Mouse (Mus musculus) heart, embryonic 10.5 days (tissue): ENCODE measurements around the gene Naaladl2. TPM values are rescaled to one million over a fixed set of nuclear protein-coding genes. Genes with fewer than 3 reads are reported as not detected.

Experiments
- DNase-seq: peaks from one replicate; pipeline ENCODE4 v3.0.0-alpha.2; 2017; ENCODE audit warnings: low spot score
- H3K27ac ChIP-seq: fragments of 300-500 bp; sonication (generic); 2 replicates; pipeline ENCODE4 v1.5.1; 2016; ENCODE audit warnings: mild to moderate bottlenecking
- H3K27me3 ChIP-seq: fragments of 300-500 bp; sonication (generic); 2 replicates; pipeline ENCODE4 v1.6.1; 2016; ENCODE audit warnings: mild to moderate bottlenecking; ENCODE audit not compliant: poor library complexity, insufficient read depth, severe bottlenecking
- H3K36me3 ChIP-seq: fragments of 300-500 bp; sonication (generic); 2 replicates; pipeline ENCODE4 v1.6.1; 2016; ENCODE audit warnings: mild to moderate bottlenecking, moderate library complexity
- H3K4me1 ChIP-seq: fragments of 300-500 bp; sonication (generic); 2 replicates; pipeline ENCODE4 v1.6.1; 2016; ENCODE audit warnings: mild to moderate bottlenecking
- H3K4me3 ChIP-seq: fragments of 300-500 bp; sonication (generic); 2 replicates; pipeline ENCODE4 v1.5.1; 2016; ENCODE audit warnings: mild to moderate bottlenecking, moderate library complexity
- H3K9me3 ChIP-seq: fragments of 300-500 bp; sonication (generic); 2 replicates; pipeline ENCODE4 v1.6.1; 2016; ENCODE audit warnings: mild to moderate bottlenecking, moderate library complexity
- WGBS: fragments of 180-500 bp; shearing (Covaris S2); methylation state at CpG from one replicate; pipeline ENCODE4 v1.1.7; 2016; 5-methylcytosine and 5-hydroxymethylcytosine counted together
- polyA plus RNA-seq: library from polyadenylated mRNA; unstranded; fragments of >200 nt; fragmentation: Nextera tagmentation; extraction: Ambion mirVana; gene quantifications from 2 replicates; pipeline ENCODE4 v1.2.1, GENCODE M21; 2016

Naaladl2 gene
- polyA plus RNA-seq, 1 experiment from 2014 or later, result 1.8 TPM

DNA sequence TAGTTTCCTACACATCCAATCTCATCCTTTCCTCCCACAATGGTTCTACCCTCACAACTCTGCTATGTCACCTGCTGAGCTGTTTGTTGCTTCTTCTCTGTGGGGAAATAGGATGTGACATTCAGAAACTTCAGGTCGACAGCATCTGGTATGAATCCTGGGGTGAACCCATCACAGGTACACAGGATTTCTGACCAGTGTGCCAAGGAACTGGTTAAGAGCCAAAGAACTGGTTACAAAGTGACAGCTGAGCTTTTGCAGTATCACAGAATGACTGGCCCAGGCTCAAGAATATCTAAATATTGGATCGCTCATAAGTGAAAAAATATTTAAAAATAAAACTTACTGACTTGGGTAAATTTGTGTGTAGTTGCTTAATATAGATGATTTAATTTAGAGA lies 548.6 kb downstream of the Naaladl2 start:
- no peak for DNase-seq
- Histone ChIP-seq H3K36me3 (no peaks in the 10 kb centered on the region), H3K27ac (no peak overlapping the region), H3K9me3 (no peaks in the 10 kb centered on the region), H3K4me1 (no peaks in the 10 kb centered on the region), H3K27me3 (no peaks in the 10 kb centered on the region), H3K4me3 (no peak overlapping the region)
- WGBS, result 66% methylated on average over 2 of the region's 2 CpGs

DNA sequence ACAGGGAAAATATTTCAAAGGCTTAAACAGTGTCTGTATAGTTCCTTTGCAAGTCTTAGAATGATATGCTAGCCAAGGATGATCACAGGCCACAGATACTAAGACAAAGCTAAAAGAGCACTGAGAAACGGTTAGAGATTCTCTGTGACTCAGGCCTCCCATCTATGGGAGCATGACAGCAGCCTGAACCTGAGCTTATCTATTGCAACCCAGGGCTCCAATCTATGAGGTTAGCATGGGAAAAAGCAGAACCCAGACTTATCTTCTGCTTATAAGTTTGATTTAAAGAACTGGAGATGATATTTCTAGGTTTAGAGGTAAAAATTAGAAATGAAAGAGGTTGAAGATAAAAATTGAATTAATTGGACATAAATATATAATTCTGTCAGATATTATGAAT lies 587.4 kb downstream of the Naaladl2 start:
- Histone ChIP-seq H3K36me3 (no peaks in the 10 kb centered on the region), H3K9me3 (no peaks in the 10 kb centered on the region), H3K4me3 (no peak overlapping the region), H3K27me3 (no peaks in the 10 kb centered on the region), H3K27ac (no peak overlapping the region), H3K4me1 (no peaks in the 10 kb centered on the region)
- WGBS, result 66% methylated on average over 1 of the region's 1 CpGs
- no peak for DNase-seq

DNA sequence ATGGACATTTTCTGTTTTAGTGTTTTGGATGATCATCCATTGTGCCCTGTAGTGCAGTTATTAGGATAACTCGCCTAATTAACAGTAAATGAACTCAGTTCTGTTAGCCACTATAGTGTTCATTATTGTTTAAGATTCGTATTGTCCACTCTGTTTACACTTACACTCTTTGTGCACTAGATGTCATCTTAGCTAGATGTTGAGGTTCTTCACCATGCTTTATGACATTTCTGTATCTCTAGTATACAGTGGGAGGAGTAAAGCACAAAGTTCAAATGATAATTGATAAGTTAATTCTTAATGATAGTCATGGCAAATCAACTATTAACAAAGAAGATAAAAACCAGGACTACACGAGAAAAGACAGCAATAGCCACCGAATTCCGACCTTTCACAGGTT lies 590.4 kb downstream of the Naaladl2 start:
- H3K4me1 ChIP-seq, result no peaks in the 10 kb centered on the region
- no peak overlapping the region for H3K27ac ChIP-seq
- 77% methylated on average over 5 of the region's 5 CpGs for WGBS
- H3K4me3 ChIP-seq, result no peak overlapping the region
- no peaks in the 10 kb centered on the region for H3K27me3 ChIP-seq
- DNase-seq, result no peak
- no peaks in the 10 kb centered on the region for H3K36me3 ChIP-seq
- no peaks in the 10 kb centered on the region for H3K9me3 ChIP-seq

DNA sequence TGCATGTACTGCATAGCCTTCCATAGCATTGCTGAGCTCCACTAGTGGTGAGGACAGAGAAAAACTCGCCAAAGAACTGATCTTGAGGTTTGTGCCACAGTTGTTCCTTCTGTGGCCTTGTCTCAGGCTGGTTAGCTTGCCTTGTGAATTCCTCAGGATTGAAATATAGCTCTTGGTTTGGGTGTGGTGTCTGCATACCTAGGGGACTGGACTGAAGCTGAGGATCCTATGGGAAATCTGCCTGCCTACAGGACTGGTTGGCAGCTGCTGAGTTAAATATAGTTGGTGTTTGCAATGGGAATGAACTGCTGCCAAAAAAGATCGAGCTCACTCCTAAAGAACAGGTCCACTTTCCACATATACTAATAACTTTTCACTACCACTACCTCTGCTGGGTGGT lies 591.4 kb downstream of the Naaladl2 start:
- 77% methylated on average over 2 of the region's 2 CpGs for WGBS

DNA sequence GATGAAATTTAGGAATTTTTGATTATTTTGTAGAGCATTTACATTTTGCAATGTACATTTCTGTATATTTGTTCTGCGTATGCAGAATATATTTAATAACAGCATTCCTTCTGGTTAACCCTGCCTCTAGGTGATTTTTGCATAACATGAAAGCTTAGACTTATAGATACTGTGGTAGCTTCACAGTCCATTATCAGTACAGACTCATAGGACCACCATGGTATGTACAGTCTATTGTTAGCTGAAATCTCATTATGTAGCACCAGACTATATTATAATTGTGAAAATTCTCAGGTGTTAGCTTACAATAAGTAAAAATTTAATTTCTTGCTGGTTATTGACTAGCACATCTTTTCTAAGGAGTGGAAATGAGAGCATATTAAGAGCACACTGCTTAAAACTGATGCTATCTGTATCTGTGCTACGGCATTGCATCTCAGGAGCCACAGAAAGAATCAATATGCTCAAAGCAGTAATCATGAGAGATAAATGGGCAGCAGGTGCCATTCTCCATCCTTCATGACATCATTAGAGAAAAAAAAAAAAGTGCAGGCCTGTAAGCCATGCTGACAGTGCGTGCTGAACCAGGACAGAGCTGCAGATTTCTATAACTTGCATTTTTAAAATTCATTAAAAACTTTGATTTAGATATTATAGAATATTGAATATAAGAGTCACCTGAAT lies 610.1 kb downstream of the Naaladl2 start:
- no peaks in the 10 kb centered on the region for H3K9me3 ChIP-seq
- no peaks in the 10 kb centered on the region for H3K36me3 ChIP-seq
- WGBS, result 89% methylated on average over 3 of the region's 3 CpGs
- H3K4me3 ChIP-seq, result no peak overlapping the region
- no peak overlapping the region for H3K27ac ChIP-seq
- H3K27me3 ChIP-seq, result no peaks in the 10 kb centered on the region
- no peaks in the 10 kb centered on the region for H3K4me1 ChIP-seq
- no peak for DNase-seq

More for the DNA sequence above, 591.4 kb downstream of the Naaladl2 start:
- DNase-seq, result no peak
- Histone ChIP-seq H3K4me1 (no peaks in the 10 kb centered on the region), H3K9me3 (no peaks in the 10 kb centered on the region), H3K36me3 (no peaks in the 10 kb centered on the region), H3K4me3 (no peak overlapping the region), H3K27me3 (no peaks in the 10 kb centered on the region), H3K27ac (no peak overlapping the region)

DNA sequence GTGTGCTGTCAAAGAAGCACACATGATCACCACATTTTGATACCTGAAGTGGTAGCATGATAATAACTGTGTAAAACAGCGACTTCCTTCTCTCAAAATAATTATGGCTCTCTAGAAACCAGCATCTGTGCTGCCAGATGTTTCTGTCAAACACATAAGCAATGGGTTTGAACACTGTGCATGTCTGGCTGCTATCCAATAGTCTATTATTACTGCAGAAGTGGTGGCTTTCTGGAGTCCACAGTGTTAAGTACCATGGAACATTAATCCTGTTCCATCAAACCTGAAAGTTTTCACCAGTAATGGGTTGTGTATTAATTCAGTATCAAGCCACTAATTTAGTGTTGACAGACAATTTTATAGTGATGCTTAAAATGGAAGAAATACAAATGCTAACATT lies 629.1 kb downstream of the Naaladl2 start:
- Histone ChIP-seq H3K9me3 (no peaks in the 10 kb centered on the region), H3K4me1 (no peaks in the 10 kb centered on the region), H3K27me3 (no peaks in the 10 kb centered on the region), H3K36me3 (no peaks in the 10 kb centered on the region), H3K27ac (no peak overlapping the region), H3K4me3 (no peak overlapping the region)
- DNase-seq, result no peak
- WGBS, result 57% methylated on average over 1 of the region's 1 CpGs

DNA sequence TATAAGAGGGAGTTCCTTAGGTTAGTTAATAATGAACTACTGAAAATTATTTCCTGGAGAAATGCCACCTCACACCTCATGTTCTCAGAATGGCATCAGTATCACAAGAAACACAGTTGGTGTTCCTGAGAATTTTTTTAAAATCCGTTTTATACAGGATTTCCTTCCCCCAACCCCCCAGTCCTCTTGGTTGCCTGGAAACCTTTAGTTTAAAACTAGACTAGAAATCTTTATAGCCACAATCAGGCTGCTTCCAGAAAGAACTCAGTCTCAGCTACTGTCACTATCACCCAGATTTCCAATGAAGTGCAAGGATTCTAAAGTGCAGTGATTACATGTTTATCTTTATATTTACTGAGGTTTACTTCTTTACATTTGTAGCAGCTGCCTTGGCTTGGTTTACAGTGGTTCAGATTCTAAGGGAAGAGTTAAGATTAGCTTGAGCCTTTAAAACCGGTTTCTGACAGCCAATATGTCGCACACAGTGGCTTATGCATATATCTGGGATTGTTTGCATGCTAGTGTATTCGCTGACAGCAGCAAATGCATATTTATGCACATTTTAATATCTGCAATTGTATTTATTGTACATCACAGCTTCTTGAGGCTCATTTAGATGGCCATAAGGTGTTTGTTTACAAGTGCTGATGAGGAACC lies 657.5 kb downstream of the Naaladl2 start:
- H3K4me1 ChIP-seq, result no peaks in the 10 kb centered on the region
- no peak for DNase-seq
- H3K4me3 ChIP-seq, result no peak overlapping the region
- no peaks in the 10 kb centered on the region for H3K27me3 ChIP-seq
- 64% methylated on average over 4 of the region's 4 CpGs for WGBS
- H3K27ac ChIP-seq, result no peak overlapping the region
- no peaks in the 10 kb centered on the region for H3K9me3 ChIP-seq
- H3K36me3 ChIP-seq, result no peaks in the 10 kb centered on the region

DNA sequence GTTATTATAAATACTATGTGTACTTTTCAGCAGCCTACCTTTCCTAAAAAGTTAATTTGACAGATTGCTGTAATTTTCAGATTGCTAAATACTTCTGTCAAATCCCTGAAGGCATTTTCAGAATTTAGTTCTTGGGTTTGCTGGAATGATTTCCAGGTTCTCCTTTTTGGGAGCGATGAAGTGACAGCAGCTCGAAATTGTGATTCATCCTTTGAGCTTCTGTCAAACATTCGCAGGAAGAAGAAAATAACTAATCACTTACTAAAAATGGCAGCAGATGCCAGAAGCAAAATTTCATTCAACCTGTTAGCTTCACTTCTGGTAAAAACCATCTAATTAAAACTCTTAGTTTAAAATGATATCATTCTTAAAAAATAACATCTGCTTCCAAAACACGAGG lies 680.1 kb downstream of the Naaladl2 start:
- H3K27ac ChIP-seq, result no peak overlapping the region
- no peaks in the 10 kb centered on the region for H3K9me3 ChIP-seq
- no peak overlapping the region for H3K4me3 ChIP-seq
- H3K4me1 ChIP-seq, result no peaks in the 10 kb centered on the region
- WGBS, result 86% methylated on average over 4 of the region's 4 CpGs
- H3K27me3 ChIP-seq, result no peaks in the 10 kb centered on the region
- H3K36me3 ChIP-seq, result no peaks in the 10 kb centered on the region
- no peak for DNase-seq

DNA sequence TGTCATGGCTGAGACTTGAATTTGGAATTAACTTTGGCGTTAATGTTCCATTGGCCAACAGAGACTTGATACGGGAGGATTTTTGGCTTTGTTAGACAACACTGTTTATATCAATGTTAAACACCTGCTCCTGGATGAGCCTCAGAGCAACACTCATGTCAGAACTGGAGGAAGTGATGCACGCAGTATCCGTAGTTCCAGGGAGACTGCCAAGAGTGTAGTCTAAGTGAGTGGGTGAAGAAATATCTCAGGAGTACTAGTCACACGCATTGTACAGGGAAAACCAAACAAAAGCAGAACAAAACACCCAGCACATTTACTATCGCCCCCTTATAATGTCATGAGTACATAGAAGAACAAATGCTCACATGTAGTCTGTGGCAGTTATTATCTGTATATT lies 703.4 kb downstream of the Naaladl2 start:
- 82% methylated on average over 6 of the region's 6 CpGs for WGBS
- H3K4me1 ChIP-seq, result no peaks in the 10 kb centered on the region
- no peak for DNase-seq

DNA sequence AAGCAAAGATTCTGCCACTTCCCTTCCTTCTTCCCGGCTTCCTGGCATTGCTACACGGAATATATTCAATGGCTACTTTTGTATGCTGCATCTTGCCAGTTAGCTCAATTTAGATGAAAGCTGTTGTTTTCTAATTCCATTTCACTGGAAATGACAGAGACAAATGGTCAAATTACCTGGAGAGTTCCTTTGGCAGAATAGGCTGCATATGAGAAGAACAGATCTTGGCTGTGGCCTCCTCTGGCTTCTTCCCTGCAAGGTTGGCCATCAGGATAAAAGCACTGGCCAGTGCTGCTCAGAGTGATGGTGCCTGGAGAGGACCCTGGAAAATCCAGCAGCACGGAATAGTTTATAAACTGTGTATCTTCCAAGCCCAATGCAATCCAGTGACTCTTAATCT lies 711.3 kb downstream of the Naaladl2 start:
- H3K4me1 ChIP-seq, result no peaks in the 10 kb centered on the region
- H3K36me3 ChIP-seq, result no peaks in the 10 kb centered on the region
- no peaks in the 10 kb centered on the region for H3K9me3 ChIP-seq
- H3K27ac ChIP-seq, result no peak overlapping the region
- DNase-seq, result no peak
- 74% methylated on average over 3 of the region's 3 CpGs for WGBS
- H3K4me3 ChIP-seq, result no peak overlapping the region
- H3K27me3 ChIP-seq, result no peaks in the 10 kb centered on the region

More for the DNA sequence above, 703.4 kb downstream of the Naaladl2 start:
- H3K27ac ChIP-seq, result no peak overlapping the region
- H3K27me3 ChIP-seq, result no peaks in the 10 kb centered on the region
- H3K9me3 ChIP-seq, result no peaks in the 10 kb centered on the region
- no peaks in the 10 kb centered on the region for H3K36me3 ChIP-seq
- no peak overlapping the region for H3K4me3 ChIP-seq

DNA sequence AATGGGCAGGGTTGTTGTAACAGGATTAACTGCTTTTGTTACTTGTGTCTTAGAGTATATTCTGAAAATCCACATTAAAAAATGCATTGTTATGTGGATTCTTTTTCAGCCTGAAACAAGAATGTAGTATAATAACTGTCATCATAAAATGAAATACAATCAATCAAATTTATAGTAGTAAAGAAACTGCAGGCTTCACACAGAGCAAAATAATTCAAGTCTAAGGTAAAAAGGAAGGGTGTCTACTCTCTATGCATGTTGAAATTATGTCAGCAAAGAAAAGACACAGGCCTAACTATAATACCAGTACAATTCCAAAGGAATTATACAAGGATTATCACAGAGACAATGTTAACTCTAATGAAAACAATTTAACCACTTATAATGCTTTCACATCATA lies 752.3 kb downstream of the Naaladl2 start:
- DNase-seq, result no peak
- Histone ChIP-seq H3K9me3 (no peaks in the 10 kb centered on the region), H3K27me3 (no peaks in the 10 kb centered on the region), H3K36me3 (no peaks in the 10 kb centered on the region), H3K4me1 (no peaks in the 10 kb centered on the region), H3K27ac (no peak overlapping the region), H3K4me3 (no peak overlapping the region)

DNA sequence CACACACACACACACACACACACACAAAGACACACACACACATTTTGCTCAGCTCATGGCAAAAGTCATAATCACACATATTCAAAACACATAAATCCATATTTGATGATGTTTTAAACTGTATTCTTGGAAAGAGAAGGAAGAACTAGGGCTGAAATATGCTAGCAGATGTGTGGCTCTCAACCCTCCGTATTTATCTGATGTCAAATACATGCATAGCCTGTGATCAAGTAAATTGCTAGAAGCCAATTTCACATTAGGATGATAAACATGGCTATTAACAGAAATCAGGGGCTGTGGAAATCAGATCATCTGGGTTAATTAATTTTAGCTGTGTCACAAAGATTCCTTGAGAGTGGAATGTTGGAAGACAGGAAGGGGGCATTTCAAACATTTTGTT lies 752.8 kb downstream of the Naaladl2 start:
- no peak overlapping the region for H3K27ac ChIP-seq
- H3K9me3 ChIP-seq, result no peaks in the 10 kb centered on the region
- H3K4me3 ChIP-seq, result no peak overlapping the region
- H3K36me3 ChIP-seq, result no peaks in the 10 kb centered on the region
- no peaks in the 10 kb centered on the region for H3K27me3 ChIP-seq
- WGBS, result 75% methylated on average over 1 of the region's 1 CpGs
- no peak for DNase-seq
- H3K4me1 ChIP-seq, result no peaks in the 10 kb centered on the region

DNA sequence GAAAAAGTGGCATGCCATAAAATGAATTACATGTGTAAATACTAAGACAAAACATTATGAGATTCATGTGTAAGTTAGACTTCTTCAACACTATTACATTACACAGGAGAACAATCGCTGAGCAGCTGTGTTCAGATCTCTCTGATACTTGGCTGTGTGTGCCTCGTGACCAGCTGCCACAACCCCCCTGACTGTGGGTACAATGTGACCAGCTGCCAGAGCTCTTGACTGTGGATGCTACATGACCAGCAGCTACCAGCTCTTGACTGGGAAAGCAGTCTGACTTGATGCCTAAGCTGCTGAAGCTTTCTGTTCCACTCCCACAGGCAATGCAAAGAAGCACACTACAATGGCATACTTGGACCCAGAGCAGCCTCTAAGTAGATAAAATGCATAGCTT lies 789.1 kb downstream of the Naaladl2 start:
- no peak for DNase-seq
- WGBS, result 71% methylated on average over 2 of the region's 2 CpGs
- Histone ChIP-seq H3K4me1 (no peaks in the 10 kb centered on the region), H3K36me3 (no peaks in the 10 kb centered on the region), H3K9me3 (no peaks in the 10 kb centered on the region), H3K27me3 (no peaks in the 10 kb centered on the region), H3K27ac (no peak overlapping the region), H3K4me3 (no peak overlapping the region)
